Mouse (Mus musculus) intestine, embryonic 14.5 days (tissue): Measurements from ENCODE around the gene Rgs8. TPM values are rescaled to one million over a fixed set of nuclear protein-coding genes. Genes with fewer than 3 reads are reported as not detected.
A peak's percentile ranks its signal among the peaks of the same experiment; 100 is the strongest.

Experiments used
- ATAC-seq: fragments of 200-750 bp; cut with Nextera tagmentation; replicated peaks from 2 replicates; pipeline ENCODE4 v1.8.0; 2017; ENCODE audit warnings: low read depth, moderate number of reproducible peaks, moderate TSS enrichment, moderate library complexity; ENCODE audit not compliant: low FRiP score, low TSS enrichment
- DNase-seq: peaks from one replicate; pipeline ENCODE4 v3.0.0-alpha.2; 2018; ENCODE audit warnings: low spot score
- H3K27ac ChIP-seq: fragments of 300-500 bp; sonication (generic); 2 replicates; pipeline ENCODE4 v1.5.1; 2014; ENCODE audit warnings: low read depth, mild to moderate bottlenecking, control low read depth
- H3K27me3 ChIP-seq: fragments of 300-500 bp; sonication (generic); replicated peaks from 2 replicates; pipeline ENCODE4 v1.6.1; 2014; ENCODE audit warnings: low read length, control low read depth; ENCODE audit not compliant: control insufficient read depth, insufficient read depth
- H3K36me3 ChIP-seq: fragments of 300-500 bp; sonication (generic); 2 replicates; pipeline ENCODE4 v1.6.1; 2014; ENCODE audit warnings: low read length, control low read depth; ENCODE audit not compliant: control insufficient read depth, insufficient read depth
- H3K4me1 ChIP-seq: fragments of 300-500 bp; sonication (generic); replicated peaks from 2 replicates; pipeline ENCODE4 v1.6.1; 2014; ENCODE audit warnings: low read length, control low read depth, mixed read lengths; ENCODE audit not compliant: control insufficient read depth, insufficient read depth
- H3K4me2 ChIP-seq: fragments of 300-500 bp; sonication (generic); 2 replicates; pipeline ENCODE4 v1.6.1; 2014; ENCODE audit warnings: low read length
- H3K4me3 ChIP-seq: fragments of 300-500 bp; sonication (generic); 2 replicates; pipeline ENCODE4 v1.5.1; 2014; ENCODE audit warnings: low read depth, low read length, control low read depth, mixed read lengths
- H3K9ac ChIP-seq: fragments of 300-500 bp; sonication (generic); 2 replicates; pipeline ENCODE4 v1.6.1; 2014; ENCODE audit warnings: mild to moderate bottlenecking, low read length
- H3K9me3 ChIP-seq: fragments of 300-500 bp; sonication (generic); 2 replicates; pipeline ENCODE4 v1.6.1; 2016; ENCODE audit warnings: low read length, control low read depth; ENCODE audit not compliant: control insufficient read depth
- WGBS: fragments of 180-500 bp; shearing (Covaris S2); extraction: QIAGEN DNeasy Blood & Tissue Kit; methylation state at CpG from one replicate; pipeline ENCODE4 v1.1.7; 2014; 5-methylcytosine and 5-hydroxymethylcytosine counted together
- polyA plus RNA-seq: library from polyadenylated mRNA; unstranded; fragments of >200 nt; fragmentation: Nextera tagmentation; extraction: Ambion mirVana; gene quantifications from 2 replicates; pipeline ENCODE4 v1.2.1, GENCODE M21; 2014

Rgs8 gene
- polyA plus RNA-seq, 1 experiment from 2014 or later = 0.04 TPM

- Histone ChIP-seq H3K4me2 (no peak overlapping the region), H3K27me3 (peaks cover 3% of the 10 kb centered on the region; the same call in 1 of the 2 replicates), H3K9ac (no peak overlapping the region), H3K27ac (no peak overlapping the region), H3K9me3 (no peaks in the 10 kb centered on the region), H3K36me3 (no peaks in the 10 kb centered on the region), H3K4me1 (peaks cover 18% of the 10 kb centered on the region), H3K4me3 (no peak overlapping the region)
- DNase-seq (peak; percentile 87), ATAC-seq (no peak)
- WGBS = 6% methylated on average over 12 of the region's 12 CpGs
These were observed 93.9 kb downstream of the Rgs8 start for GRCm38 (mm10) chr1:153746728-153747127.

DNA sequence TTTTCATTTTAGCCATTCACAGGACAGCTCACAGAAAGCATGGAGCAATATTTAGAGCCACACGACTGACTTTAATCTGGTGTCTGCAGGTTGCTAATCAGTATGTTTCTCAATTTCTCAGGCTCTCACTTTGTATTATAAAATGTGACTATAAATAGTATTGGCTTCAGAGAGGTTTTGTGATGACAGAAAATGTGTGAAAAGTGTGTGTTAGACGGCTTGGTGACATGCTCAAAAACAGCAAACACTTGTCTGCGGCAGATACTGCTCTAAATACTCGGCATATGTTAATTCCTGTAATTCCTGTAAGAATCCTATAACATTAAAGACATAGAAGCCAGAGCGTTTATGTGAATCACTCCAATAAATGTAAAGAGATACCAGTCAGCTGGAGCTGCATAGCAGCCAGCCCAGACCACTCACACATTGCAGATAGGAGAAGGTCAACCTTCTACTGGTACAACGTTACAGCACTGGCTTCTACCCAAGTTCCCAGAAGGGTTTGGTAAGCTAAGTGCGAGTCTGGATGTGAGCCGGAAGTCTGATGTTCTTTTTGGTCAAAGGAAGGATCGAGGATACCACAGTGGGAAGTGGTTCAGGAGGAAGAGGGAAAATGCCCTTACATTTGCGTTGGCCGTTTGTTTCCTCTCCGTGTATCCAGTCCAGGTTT lies 95.2 kb downstream of the Rgs8 start:
- no peak for ATAC-seq
- WGBS = 55% methylated on average over 12 of the region's 12 CpGs

GRCm38 (mm10) chr1:153748549-153748948 lies 95.7 kb downstream of the Rgs8 start:
- Histone ChIP-seq H3K4me2 (peak overlapping the region; percentile 60), H3K27ac (peak overlapping the region; percentile 78), H3K9me3 (no peaks in the 10 kb centered on the region), H3K36me3 (no peaks in the 10 kb centered on the region), H3K9ac (no peak overlapping the region), H3K4me3 (no peak overlapping the region), H3K4me1 (peaks cover 18% of the 10 kb centered on the region), H3K27me3 (no peaks in the 10 kb centered on the region)
- ATAC-seq (no peak), DNase-seq (peak; percentile 82)
- 0% methylated on average over 1 of the region's 1 CpGs for WGBS

More for the DNA sequence above, 95.2 kb downstream of the Rgs8 start:
- H3K4me1 ChIP-seq = peaks cover 18% of the 10 kb centered on the region
- no peak overlapping the region for H3K9ac ChIP-seq
- H3K9me3 ChIP-seq = no peaks in the 10 kb centered on the region
- DNase-seq = no peak
- no peaks in the 10 kb centered on the region for H3K36me3 ChIP-seq
- H3K27me3 ChIP-seq = no peaks in the 10 kb centered on the region
- no peak overlapping the region for H3K4me3 ChIP-seq
- peak overlapping the region; percentile 60; the same call in 1 of the 2 replicates for H3K4me2 ChIP-seq
- peak overlapping the region; percentile 78 for H3K27ac ChIP-seq

DNA sequence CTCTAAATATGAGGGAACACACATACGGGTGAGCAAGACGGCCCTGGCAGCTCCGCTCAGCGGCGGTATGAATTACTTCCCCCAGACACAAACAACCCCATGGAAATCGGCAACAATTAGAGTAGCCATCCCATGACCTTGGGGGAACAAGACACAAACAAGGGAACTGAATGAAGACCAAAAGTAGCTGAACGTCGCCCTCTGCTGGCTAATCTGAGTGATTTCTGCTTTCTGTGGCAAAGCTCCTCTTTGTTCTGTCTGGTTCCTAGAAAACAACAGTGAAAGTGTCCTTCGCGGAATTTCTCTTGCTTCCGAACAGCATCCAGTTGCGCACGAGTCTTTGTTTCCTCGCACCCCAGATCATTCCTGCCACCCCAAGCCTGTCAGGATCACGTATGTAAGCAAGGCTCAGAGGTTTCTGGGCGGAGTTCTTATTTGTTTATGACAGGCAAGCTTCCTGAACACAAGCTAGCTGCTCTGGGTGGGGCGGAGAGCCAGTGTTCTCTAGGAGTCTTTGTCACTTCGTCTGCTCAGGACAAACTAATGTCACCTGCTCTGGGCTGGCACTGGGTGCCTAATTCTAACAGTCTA lies 96.5 kb downstream of the Rgs8 start, which contains the start of gene Rnasel:
Gene Rnasel (plus strand): TSS at position 216 of the 591 bp plus-strand sequence.
- Histone ChIP-seq H3K9me3 (no peaks in the 10 kb centered on the region), H3K4me1 (peaks cover 18% of the 10 kb centered on the region), H3K4me3 (peak within 1 kb of the TSS; percentile 30), H3K27ac (peak within 1 kb of the TSS; percentile 78), H3K4me2 (peak within 1 kb of the TSS; percentile 60), H3K36me3 (no peaks in the 10 kb centered on the region), H3K9ac (peak within 1 kb of the TSS; percentile 54), H3K27me3 (no peaks in the 10 kb centered on the region)
- WGBS = 3% methylated on average over 18 of the region's 18 CpGs
- peak; percentile 50 for ATAC-seq
- DNase-seq = peak; percentile 86

Other genes with a start within 250 kb of the Rgs8 start
- 0.27 and 0.37 TPM in 2 replicates for gene Shcbp1l, start 227.9 kb upstream of the Rgs8 start, polyA plus RNA-seq
- gene Dhx9, start 165.4 kb upstream of the Rgs8 start, polyA plus RNA-seq = 25.5 and 25.8 TPM in 2 replicates
- 8.3 and 9.0 TPM in 2 replicates for gene Npl, start 103.0 kb upstream of the Rgs8 start, polyA plus RNA-seq
- gene Rgs16, start 87.3 kb downstream of the Rgs8 start, polyA plus RNA-seq = 2.4 and 2.7 TPM in 2 replicates
- gene Rnasel, start 96.4 kb downstream of the Rgs8 start, polyA plus RNA-seq = 15.8 and 18.7 TPM in 2 replicates
- gene Rgsl1, start 191.1 kb downstream of the Rgs8 start, polyA plus RNA-seq = 0.08 and 0.22 TPM in 2 replicates
- 0.14 and 0.28 TPM in 2 replicates for gene Teddm1b, start 221.3 kb downstream of the Rgs8 start, polyA plus RNA-seq
- gene Teddm1a, start 238.7 kb downstream of the Rgs8 start, polyA plus RNA-seq = not detected in 2 replicates
- 91.7 and 104 TPM in 2 replicates for gene Glul, start 246.9 kb downstream of the Rgs8 start, polyA plus RNA-seq
- gene Teddm2, start 247.2 kb downstream of the Rgs8 start, polyA plus RNA-seq = 0.35 and 0.42 TPM in 2 replicates